Mouse (Mus musculus): Measurements from ENCODE around the gene Ada.
A peak's percentile ranks its signal among the peaks of the same experiment; 100 is the strongest.

Gene Ada

DNA sequence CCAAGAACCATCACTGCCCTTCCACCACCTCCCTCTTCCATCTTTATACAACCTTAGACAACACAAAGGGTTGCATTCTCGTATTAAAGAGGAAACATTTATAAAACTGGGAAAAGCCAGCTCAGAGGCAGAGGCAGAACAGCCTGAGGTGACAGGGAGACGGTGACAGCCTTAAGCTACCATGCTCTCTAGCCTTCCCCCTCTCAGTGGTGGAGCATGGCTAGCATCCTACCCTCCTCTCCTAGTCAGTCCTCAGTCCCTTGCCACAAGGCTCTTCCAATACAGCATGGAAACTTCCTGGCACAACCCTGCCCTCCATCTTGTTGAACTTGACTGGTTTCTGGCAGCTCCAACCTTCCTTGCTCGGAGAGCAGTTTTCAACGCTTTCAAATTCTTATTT, 21.7 kb downstream of the Ada start:
- no peak for DNase-seq

DNA sequence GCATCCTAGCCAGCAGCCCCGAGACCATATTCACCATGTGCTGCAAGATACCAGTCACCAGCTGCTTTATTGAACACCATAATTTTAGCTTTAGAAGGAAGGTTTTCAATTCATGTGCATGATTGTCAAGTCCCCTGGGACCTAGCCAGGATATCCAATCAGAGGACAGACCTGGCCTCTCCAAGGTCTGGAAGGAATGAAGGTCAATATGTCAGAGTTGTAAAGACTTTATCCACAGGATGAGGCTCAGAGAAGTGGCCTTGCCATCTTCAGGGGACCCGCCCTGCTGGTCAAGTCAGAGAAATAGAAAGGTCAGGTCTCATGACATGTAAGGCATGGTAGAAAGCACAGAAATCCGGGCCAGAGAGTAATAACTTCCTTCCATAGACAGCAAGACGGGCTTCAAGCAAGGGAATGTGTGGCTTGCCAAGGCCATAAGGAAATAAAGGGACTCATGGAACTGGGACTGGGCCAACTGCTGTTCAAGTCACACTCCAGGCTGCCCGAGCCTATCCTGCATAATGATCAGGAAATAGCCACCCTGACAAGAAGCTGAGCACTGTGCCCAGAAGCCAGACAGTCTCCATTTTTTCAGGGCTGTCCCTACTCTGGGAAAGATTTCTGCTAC, 23.2 kb downstream of the Ada start:
- DNase-seq = peak; percentile 62 to 74

DNA sequence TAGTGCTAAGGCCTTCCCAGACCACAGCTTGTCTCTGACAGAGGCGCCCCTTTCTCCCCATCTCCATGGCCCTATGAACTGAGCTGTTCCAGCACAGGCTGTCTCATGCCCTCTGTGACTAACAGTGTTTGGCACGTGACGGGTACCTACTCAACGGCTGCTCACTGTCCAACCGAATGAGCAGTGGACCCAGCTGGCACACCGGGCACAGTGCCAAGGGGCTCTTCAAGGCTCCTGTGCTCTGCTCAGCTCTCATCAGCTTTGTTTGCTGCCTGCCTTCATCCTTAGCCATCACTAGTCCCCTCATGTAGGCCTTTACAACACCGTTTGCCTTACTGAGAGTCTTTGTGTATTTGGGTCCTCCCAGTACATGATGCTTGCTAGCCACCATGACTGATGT, 27.5 kb downstream of the Ada start:
- DNase-seq = peak in 1 of 2 experiments; percentile 32

DNA sequence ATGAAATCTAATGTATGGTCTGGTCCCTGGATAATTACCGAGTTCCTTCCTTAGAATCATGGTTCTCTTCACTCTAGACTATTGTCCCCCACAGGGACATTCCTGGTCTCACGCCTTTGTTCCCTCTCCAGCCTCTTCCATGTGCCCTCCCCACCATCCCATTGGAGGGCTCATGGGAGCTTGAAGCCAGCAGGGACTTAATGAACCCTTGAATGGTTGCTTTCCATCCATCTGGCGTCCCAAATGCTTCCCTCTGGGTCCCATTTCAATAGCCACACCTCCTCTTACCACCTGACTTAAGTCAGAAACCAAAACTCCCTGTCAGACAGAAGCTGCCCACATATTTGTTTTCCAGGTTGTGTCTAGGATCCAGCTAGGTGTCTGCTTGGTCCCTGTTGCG, 30.4 kb downstream of the Ada start:
- DNase-seq = no peak

DNA sequence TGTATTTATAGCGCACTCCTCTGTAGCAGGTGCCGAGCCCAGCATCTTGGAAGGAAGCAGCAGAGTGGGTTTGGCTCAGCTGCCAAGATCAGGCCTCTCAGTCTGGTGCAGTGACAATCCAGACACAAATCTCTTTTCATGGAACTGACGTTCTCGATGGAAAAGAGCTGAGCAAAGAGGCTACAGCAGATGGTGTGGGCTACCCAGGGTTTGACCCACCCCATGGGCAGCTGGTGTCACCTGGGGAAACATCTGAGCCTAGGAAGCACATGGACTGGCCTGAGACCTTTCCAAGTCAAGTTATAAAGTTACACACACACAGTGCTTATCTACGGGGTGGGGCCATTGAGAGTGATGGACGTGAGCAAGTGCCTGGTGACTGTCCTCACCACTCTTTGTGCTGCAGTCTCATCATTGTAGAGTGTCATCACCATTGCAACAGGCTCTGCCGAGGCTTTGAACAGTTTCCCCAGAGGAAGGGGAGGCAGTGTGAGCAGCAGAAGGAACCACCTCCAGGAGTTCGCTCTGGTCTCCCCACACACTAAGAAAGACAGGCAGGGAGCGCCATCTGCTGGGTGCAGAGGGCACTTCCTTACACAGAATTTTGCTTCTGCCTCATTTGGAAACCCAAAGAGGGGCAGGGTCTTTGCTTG, 31.0 kb downstream of the Ada start:
- peak; percentile 67 to 90 for DNase-seq

DNA sequence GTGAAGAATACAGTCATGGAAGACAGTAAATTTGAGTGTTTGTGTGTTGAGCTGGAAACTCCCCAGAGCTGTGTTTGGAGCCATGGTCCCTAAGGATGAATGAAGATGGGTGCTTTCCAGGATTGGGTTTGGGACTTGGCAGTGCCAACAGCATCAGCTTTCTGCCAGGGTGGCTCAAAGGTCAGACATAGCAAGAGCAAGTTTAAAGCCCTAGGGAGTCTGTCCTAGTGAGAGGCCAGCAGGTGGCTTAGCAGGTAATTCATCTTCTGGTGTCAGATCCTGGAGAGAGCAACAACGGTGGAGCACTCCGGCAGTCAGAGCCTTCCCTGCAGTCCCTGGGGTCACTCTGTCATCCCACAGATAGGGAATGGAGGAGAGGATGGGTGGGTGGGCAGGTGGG, 31.5 kb downstream of the Ada start:
- DNase-seq = peak; percentile 36 to 44

DNA sequence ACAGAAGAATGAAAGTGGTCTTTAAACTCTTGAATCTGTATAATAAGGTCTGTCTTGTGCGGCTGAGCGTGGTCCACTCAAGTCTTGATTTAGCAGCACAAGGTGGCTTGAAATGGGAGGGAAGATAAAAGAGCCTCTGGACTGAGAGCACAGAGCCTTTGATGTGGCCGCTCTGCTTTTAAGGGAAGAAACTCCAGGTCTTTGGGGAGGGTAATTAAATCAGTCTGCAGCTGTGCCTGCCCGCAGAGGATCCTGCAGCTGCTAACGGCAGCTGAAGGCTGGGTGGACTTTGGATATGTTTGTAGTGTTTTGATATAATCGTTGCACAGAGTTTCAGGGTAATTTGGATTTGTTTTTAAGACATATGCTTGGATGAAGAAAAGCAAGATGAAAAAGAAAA, 33.2 kb downstream of the Ada start:
- DNase-seq = no peak

DNA sequence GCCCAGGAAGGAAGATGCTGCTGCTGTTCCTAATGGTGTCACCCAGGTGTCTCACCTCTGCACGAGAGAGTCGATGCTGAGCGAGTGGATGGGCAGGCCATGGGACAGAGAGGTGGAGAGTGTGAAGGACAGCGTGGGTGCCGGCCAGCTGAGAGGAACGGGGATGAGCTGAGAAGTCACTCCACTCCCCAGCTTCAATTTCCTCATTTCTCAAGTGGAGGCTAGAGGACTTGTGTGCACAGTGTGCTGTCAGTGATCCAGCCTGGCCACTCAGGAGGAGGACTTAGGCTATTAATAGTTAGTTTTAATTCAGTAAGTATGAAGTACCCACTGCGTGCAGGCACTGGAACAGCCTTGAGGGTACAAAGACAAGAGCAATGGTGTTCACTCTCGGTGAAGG, 33.6 kb downstream of the Ada start:
- DNase-seq = no peak

DNA sequence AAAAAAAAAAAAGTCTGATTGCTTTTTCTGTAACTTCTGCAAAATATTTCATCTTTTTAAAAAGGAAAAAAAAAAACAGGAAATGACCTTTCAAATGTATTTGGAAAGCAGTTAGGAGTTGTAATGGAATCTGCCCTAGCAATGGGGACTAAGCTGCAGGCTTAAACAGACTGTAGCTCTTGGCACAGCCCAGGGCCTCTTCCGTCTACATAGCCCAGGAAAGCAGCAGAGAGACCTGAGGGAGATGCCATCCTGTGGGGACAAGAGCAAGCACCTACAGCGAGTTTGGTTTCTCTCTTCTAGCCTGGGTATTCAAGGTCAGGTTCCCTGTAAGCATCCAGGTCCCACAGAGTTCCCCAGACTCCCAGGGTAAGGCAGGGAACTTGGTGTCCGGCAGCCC, 36.7 kb downstream of the Ada start:
- peak; percentile 29 to 42 for DNase-seq

DNA sequence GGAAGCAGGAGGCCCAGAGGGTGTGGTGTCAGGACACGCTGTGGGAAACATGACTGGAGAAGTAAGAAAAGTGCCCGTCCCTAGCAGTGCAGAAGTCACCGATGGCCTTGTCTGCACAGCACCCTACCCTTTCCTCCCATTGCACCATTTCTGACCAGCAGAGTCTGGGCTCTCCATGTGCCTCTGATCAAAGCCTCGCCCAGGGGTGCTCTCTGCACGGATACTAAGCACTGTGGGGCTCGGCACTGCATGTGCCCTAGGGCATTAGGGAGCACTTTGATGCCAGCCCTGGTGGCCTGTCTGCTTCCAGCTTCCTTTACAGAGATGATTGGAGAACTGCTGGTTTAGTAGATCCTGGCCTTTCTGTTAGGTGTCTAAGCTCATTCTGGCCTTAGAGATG, 37.2 kb downstream of the Ada start:
- DNase-seq = no peak

DNA sequence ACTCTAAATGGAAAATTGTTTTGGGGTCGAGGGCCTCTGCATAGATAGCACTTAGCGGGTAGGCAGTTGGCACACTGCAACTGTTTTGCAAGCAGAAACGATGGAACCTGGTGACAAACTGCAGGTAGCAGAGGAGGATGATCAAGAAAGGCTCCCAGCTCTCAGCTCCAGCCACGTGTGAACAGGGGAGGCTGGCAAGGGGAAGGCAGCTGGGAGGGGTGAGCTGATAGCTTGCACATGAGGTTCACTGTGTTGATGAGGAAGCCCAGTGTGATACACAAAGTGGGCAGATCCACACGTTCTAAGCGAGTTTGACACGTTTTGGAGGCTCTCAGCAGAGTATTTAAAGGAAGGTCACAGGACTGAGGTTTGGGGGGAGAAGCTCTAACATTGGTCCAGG, 37.6 kb downstream of the Ada start:
- DNase-seq = no peak

DNA sequence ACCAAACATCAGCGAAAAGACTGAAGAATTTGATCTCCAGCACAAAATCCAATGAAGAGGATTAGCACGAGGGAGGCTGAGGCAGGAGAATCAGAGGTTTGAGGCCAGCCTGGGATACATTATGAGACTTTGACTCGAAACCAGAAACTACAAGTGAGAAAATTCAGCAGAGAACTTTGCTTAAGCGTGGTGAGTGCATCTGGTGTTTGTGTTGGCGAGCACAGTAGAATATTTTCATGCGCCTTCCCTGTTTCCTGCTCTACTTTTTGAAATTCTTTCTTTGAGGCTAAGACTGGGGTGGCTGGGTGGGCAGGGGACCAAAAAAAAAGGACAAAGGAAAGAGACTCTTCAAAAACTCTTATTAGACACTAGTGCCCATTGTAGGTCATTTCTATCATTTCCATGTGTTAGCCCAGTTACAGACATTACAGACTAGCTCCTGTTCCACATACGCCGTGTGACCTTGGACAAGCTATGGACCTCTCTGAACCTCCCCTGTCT, 38.6 kb downstream of the Ada start:
- peak in 1 of 2 experiments; percentile 31 for DNase-seq

DNA sequence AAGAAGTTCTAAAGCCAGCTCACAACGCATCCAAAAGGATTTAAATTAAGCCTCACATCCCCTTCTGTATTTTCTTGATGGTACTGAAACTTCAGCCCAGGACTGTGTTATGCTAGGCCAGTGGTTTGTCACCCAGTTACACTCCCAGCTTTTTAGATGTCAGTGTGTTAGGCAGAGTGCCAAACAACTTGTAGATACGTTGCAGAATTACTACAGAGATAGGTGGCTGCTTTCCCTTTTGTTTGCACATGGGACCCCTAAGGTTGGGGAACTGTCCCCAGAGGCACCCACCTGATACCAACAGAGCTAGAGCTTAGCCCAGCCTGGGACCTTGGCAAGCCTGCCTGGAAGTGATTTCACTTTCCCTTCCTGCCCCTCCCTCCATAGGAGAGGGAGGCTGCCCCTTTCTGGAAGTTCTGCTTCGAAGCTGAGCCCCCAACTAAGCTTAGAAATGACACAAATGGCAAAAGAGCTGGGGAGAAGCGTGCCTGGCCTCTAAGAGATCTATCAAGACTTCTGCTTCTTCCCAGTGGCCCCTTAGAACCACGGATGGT, 39.4 kb downstream of the Ada start:
- DNase-seq = peak; percentile 41 to 50

DNA sequence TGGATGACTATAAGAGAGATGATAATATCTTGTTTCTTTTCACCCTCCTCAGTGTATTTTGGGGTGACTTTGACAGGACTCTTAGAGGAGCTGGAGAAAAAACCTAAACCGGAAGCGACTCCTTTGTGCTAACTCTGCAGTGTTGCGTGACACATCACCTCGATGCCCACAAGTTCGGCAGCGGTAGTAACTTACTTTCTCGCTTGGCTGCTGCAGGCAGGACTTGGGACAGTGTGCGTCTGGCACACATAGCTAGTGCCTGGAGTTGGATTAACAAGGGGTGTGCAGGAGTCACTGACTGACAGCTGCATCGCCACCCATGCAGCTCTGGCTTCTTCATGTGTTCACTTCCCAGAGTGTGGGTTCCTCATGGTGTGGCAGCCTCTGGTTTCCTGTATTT, 40.0 kb downstream of the Ada start:
- no peak for DNase-seq

DNA sequence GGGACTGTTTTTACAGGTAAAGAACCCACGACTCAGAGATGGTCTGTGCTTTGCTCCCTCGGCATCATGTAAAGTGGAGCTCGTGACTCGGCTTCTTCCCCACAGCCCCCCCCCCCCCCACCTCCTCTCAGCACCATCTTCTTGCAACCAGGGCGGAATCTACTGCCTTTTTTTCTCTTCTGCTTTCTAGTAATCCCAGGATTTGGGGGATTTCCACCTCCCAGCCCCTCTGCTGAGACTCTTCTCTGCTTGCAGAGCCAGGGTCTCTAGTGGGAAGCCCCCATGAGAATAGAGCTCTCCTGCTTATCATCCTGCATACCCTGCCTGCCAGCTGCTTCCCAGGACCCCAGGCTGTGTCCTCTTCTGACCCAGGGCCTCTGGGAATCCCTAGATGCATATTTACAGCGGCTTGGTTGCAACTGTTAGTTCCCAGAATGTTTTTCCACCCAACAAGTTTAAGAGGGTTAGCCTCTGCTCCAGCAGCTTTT, 41.2 kb downstream of the Ada start:
- no peak for DNase-seq

DNA sequence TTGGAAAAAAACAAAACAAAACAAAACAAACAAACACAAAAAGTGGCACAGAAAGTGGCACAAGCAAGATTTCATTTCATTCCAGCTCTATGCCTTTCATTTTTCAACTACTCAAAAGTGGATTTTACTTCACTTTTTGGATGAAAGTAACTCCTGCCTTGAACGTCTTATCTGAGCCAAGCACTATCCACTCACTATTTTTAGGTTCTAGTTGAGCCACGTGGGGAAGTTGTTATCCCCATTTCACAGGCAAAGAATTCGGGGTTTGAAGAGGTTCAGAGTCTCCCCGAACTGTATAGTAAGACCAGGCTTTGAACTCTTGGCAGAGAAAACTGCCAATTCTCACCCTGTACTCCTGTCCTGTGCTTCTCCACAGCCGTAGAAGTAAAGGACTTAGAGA, 41.7 kb downstream of the Ada start:
- DNase-seq = no peak

DNA sequence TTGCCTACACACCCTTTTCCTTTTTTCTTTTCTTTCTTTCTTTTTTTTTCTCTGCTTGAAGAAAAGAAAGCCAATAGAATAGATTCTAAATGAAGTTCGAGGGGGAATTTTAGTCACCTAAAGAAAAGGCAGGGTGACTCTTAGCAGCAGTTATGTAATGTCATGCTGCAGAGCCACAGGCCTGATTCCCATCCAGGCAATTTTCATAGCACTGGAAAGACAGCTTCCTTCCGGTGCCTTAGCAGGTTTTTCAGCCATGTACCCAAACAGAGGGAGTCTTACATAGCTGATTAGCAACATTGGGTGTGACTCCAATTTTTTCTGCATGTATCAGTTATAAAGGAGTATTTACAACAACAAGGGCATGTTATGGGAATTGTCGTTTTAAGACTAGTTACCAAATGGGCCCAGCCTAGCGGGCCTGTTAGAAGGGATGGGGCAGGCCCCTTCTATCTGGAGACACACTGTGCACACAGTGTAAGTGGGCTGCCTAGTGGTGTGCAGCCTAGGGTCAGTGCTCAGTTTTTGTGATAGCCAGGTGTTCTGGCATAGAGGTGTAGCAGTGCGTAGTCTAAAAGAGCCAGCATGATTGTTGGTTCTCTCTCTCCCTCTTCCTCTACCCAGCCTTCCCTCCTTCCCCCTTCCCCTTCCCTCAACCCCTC, 46.3 kb downstream of the Ada start:
- DNase-seq = no peak

DNA sequence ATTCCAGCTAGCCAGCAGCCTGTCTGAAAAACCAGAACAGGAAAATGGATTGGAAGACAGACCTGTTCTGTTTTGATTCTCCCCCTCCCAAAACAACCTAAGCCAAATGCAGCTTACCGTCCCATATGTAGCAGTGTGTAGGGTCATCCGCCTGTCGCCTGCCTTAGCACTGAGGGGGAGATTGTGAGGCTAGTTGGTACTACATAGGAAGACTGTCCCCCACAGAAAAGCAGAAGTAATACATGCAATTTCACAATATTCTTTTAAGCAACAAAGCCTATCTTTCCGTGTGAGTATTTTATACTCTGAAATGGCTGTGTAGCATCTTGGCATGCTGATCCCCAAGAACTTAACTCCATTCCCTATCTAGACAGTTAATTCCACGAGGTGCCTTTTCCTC, 47.1 kb downstream of the Ada start:
- DNase-seq = no peak

DNA sequence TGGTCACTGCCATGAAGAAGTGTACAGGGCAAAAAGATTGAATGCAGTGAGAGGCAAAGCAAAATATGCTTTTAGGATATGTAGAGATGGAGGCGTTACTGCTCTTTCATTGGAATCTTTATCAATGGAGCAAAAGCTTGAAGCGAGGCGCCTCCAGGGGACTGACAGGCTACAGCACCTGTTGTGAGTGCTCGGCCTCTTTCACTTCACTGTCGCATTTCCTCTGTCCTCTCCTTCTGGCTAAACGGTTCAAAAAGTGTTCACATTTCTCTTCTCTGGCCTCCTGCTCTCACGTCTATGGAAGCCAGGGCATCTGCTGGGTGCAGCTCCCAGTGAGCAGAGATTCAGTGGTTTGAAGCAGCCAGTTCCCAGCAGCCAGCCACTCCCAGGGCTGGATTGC, 47.6 kb downstream of the Ada start:
- DNase-seq = no peak

DNA sequence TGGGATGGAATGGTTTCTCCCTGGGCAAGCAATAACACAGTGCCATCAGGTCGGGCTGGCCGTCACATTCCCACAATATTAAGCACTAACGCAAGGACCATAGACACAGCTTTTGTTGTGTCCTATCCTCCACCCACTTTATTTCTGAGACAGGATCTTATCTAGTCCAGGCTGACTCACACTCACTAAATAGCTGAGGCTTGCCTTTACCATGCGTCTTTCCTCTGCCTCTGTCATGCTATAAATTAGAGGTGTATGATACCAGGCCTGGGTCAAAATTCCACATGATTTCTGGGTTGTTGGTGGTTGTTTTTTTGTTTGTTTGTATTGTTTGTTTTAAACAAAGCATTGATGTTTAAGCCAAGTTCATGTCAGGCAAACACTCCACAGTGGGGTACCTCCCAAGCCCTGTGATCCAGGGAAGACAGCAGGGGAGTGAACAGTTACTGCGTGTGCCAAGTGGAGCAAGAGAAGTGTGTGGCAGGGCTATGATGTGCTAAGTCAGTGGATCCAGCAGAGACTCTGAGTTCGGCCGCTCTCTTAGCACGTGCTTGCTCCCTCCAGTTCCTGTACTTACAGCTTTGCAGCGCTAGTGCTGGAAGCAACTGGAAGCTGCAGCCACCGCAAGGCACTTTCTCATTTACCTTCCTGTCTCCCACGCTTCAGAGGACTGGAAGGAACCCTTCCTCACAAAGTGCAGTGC, 50.8 kb downstream of the Ada start:
- DNase-seq = no peak

DNA sequence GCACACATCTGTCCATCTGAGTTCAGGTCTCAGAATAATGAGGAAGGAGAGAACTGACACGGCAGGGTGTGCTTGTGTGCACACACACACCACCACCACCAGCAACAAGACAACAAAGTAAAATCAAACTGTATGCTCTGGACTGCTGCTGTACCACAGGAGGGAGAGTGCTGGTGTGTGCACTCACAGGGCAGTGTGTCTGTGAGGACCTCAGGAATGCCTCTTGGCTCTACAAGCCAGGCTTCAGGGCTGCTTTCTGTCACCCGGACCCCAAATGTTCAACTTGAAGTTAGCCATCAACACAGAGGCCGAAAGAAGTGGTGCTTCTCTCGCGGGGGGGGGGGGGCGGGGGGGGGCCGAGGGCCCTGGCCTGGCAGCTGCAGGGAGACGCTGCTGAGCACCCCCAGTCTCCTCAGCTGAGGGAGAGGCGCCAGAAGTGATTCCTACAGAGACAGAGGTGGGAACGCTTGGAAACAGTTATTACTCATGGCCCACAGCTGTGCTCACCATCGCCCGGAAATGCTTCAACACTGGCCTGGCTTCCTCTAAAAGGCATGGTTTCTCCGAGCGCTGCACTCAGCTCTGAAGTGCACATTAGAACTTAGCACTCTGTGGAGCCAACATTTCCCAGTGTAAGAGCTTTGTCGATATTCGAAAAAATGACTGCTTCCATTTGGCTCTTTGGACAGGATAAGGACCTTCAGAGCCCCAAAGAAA, 52.1 kb downstream of the Ada start:
- DNase-seq = peak; percentile 39 to 46

DNA sequence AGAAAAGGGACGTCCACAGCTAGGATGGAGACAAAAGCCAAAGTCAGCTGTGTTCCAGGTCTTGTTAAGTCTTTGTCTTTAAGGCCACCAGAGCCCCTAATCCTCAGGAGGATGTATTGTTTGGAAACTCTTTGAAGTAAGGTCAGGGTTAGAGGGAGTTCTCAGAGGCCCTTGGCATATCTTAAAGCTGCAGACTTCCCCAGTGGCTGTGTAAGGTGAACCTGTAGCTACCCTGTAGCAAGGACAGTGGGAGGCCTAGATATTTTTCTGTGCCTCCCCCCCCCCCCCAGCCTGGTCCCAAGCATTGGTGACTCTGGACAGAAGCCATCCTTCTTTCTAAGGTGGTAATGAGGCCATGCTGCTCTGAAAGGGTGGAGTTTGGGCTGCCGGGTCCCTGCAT, 53.3 kb downstream of the Ada start:
- DNase-seq = no peak
